Mouse (Mus musculus): ENCODE measurements around the gene Eif2s2. TPM values are rescaled to one million over a fixed set of nuclear protein-coding genes. Genes with fewer than 3 reads are reported as not detected.

Gene Eif2s2
- polyA plus RNA-seq, 1 experiment from 2014 or later, result 69.0 TPM

Other genes with a start within 250 kb of the Eif2s2 start
- gene Chmp4b, start 241.2 kb downstream of the Eif2s2 start, polyA plus RNA-seq (2015; fragmentation: Nextera tagmentation; extraction: Ambion mirVana), result 27.9 and 28.4 TPM in 2 replicates
- not detected in 2 replicates for gene Gm14214, start 122.9 kb downstream of the Eif2s2 start, polyA plus RNA-seq (2015; fragmentation: Nextera tagmentation; extraction: Ambion mirVana)
- 25.3 and 34.1 TPM in 2 replicates for gene Raly, start 101.8 kb downstream of the Eif2s2 start, polyA plus RNA-seq (2015; fragmentation: Nextera tagmentation; extraction: Ambion mirVana)
- 0.86 and 1.5 TPM in 2 replicates for gene a, start 101.5 kb downstream of the Eif2s2 start, polyA plus RNA-seq (2015; fragmentation: Nextera tagmentation; extraction: Ambion mirVana)
- 0.08 TPM in 2 replicates for gene Gm14226, start 125.3 kb upstream of the Eif2s2 start, polyA plus RNA-seq (2015; fragmentation: Nextera tagmentation; extraction: Ambion mirVana)
- gene Ahcy, start 181.6 kb upstream of the Eif2s2 start, polyA plus RNA-seq (2015; fragmentation: Nextera tagmentation; extraction: Ambion mirVana), result 34.5 and 38.8 TPM in 2 replicates
- gene Itch, start 240.6 kb upstream of the Eif2s2 start, polyA plus RNA-seq (2015; fragmentation: Nextera tagmentation; extraction: Ambion mirVana), result 43.2 and 47.9 TPM in 2 replicates

Data from midbrain, embryonic 15.5 days (tissue).